Mouse (Mus musculus): ENCODE results near the gene Inf2. TPM values are rescaled to one million over a fixed set of nuclear protein-coding genes. Genes with fewer than 3 reads are reported as not detected.

Gene Inf2
- polyA plus RNA-seq (2014; fragmentation: Nextera tagmentation; extraction: Ambion mirVana) = 2.2 and 2.4 TPM in 2 replicates

- peak; percentile 82 for DNase-seq (ENCODE audit: low spot score)
- no peaks in the 10 kb centered on the region for H3K36me3 ChIP-seq (ENCODE audit: control insufficient read depth, insufficient read depth, low read length)
- H3K4me2 ChIP-seq (ENCODE audit: low read depth, severe bottlenecking) = peak within 1 kb of the TSS; percentile 91
- H3K27me3 ChIP-seq (ENCODE audit: control insufficient read depth, insufficient read depth, low read length) = peaks cover 11% of the 10 kb centered on the region
- peak within 1 kb of the TSS; percentile 46 for H3K4me3 ChIP-seq (ENCODE audit: low read depth, low read length)
- no peak within 1 kb of the TSS for H3K27ac ChIP-seq (replicated peaks; ENCODE audit: low read depth, low read length)
- no peaks in the 10 kb centered on the region for H3K4me1 ChIP-seq (ENCODE audit: control insufficient read depth, insufficient read depth, low read length)
- H3K9me3 ChIP-seq (ENCODE audit: control insufficient read depth, low read length) = no peaks in the 10 kb centered on the region
- H3K9ac ChIP-seq (ENCODE audit: low read length) = peak within 1 kb of the TSS; percentile 52; the same call in 1 of the 2 replicates
- WGBS = under 1% methylated on average over 49 of the region's 60 CpGs
- peak; percentile 87 for ATAC-seq (ENCODE audit: insufficient number of reproducible peaks, low FRiP score, low TSS enrichment, low read depth)
Observed at GRCm38 (mm10) chr12:112588426-112589256, at the start of gene Inf2. Inf2 (plus strand) TSS chr12:112588784.

GRCm38 (mm10) chr12:112539466-112539965, 49.1 kb upstream of the Inf2 start:
- Histone ChIP-seq H3K9ac (ENCODE audit: low read length) (no peak overlapping the region), H3K27ac (replicated peaks; ENCODE audit: low read depth, low read length) (no peak overlapping the region), H3K9me3 (ENCODE audit: control insufficient read depth, low read length) (no peaks in the 10 kb centered on the region), H3K4me3 (ENCODE audit: low read depth, low read length) (no peak overlapping the region), H3K36me3 (ENCODE audit: control insufficient read depth, insufficient read depth, low read length) (no peaks in the 10 kb centered on the region), H3K4me2 (ENCODE audit: low read depth, severe bottlenecking) (no peak overlapping the region), H3K4me1 (ENCODE audit: control insufficient read depth, insufficient read depth, low read length) (no peaks in the 10 kb centered on the region), H3K27me3 (ENCODE audit: control insufficient read depth, insufficient read depth, low read length) (no peaks in the 10 kb centered on the region)
- DNase-seq (ENCODE audit: low spot score) (no peak), ATAC-seq (ENCODE audit: insufficient number of reproducible peaks, low FRiP score, low TSS enrichment, low read depth) (no peak)
- WGBS = 90% methylated on average over 7 of the region's 7 CpGs

- Histone ChIP-seq H3K36me3 (ENCODE audit: control insufficient read depth, insufficient read depth, low read length) (no peaks in the 10 kb centered on the region), H3K4me3 (ENCODE audit: low read depth, low read length) (no peak overlapping the region), H3K9me3 (ENCODE audit: control insufficient read depth, low read length) (no peaks in the 10 kb centered on the region), H3K4me2 (ENCODE audit: low read depth, severe bottlenecking) (no peak overlapping the region), H3K4me1 (ENCODE audit: control insufficient read depth, insufficient read depth, low read length) (no peaks in the 10 kb centered on the region; the same call in 1 of the 2 replicates), H3K9ac (ENCODE audit: low read length) (no peak overlapping the region), H3K27ac (replicated peaks; ENCODE audit: low read depth, low read length) (no peak overlapping the region), H3K27me3 (ENCODE audit: control insufficient read depth, insufficient read depth, low read length) (no peaks in the 10 kb centered on the region)
- whole genome bisulfite sequencing = 92% methylated on average over 12 of the region's 12 CpGs
- DNase-seq (ENCODE audit: low spot score) (no peak), ATAC-seq (ENCODE audit: insufficient number of reproducible peaks, low FRiP score, low TSS enrichment, low read depth) (no peak)
Observed at GRCm38 (mm10) chr12:112540321-112540720, 48.3 kb upstream of the Inf2 start.

- Histone ChIP-seq H3K36me3 (ENCODE audit: control insufficient read depth, insufficient read depth, low read length) (no peaks in the 10 kb centered on the region), H3K9me3 (ENCODE audit: control insufficient read depth, low read length) (no peaks in the 10 kb centered on the region), H3K4me1 (ENCODE audit: control insufficient read depth, insufficient read depth, low read length) (no peaks in the 10 kb centered on the region; the same call in 1 of the 2 replicates), H3K27ac (replicated peaks; ENCODE audit: low read depth, low read length) (no peak overlapping the region), H3K27me3 (ENCODE audit: control insufficient read depth, insufficient read depth, low read length) (no peaks in the 10 kb centered on the region), H3K4me2 (ENCODE audit: low read depth, severe bottlenecking) (no peak overlapping the region), H3K9ac (ENCODE audit: low read length) (no peak overlapping the region), H3K4me3 (ENCODE audit: low read depth, low read length) (no peak overlapping the region)
- 85% methylated on average over 8 of the region's 8 CpGs for WGBS
- ATAC-seq (ENCODE audit: insufficient number of reproducible peaks, low FRiP score, low TSS enrichment, low read depth) = no peak
- no peak for DNase-seq (ENCODE audit: low spot score)
Observed at GRCm38 (mm10) chr12:112541483-112542091, 47.0 kb upstream of the Inf2 start.

GRCm38 (mm10) chr12:112542257-112542919, 46.2 kb upstream of the Inf2 start:
- Histone ChIP-seq H3K27me3 (ENCODE audit: control insufficient read depth, insufficient read depth, low read length) (no peaks in the 10 kb centered on the region), H3K4me1 (ENCODE audit: control insufficient read depth, insufficient read depth, low read length) (no peaks in the 10 kb centered on the region; the same call in 1 of the 2 replicates), H3K27ac (replicated peaks; ENCODE audit: low read depth, low read length) (no peak overlapping the region), H3K9me3 (ENCODE audit: control insufficient read depth, low read length) (no peaks in the 10 kb centered on the region), H3K4me2 (ENCODE audit: low read depth, severe bottlenecking) (no peak overlapping the region), H3K9ac (ENCODE audit: low read length) (no peak overlapping the region), H3K36me3 (ENCODE audit: control insufficient read depth, insufficient read depth, low read length) (no peaks in the 10 kb centered on the region), H3K4me3 (ENCODE audit: low read depth, low read length) (no peak overlapping the region)
- ATAC-seq (ENCODE audit: insufficient number of reproducible peaks, low FRiP score, low TSS enrichment, low read depth) (no peak), DNase-seq (ENCODE audit: low spot score) (no peak)
- 67% methylated on average over 13 of the region's 13 CpGs for WGBS

GRCm38 (mm10) chr12:112542920-112543300, 45.7 kb upstream of the Inf2 start:
- H3K27ac ChIP-seq (replicated peaks; ENCODE audit: low read depth, low read length) = no peak overlapping the region
- ATAC-seq (ENCODE audit: insufficient number of reproducible peaks, low FRiP score, low TSS enrichment, low read depth) (peak; percentile 38; the same call in 1 of the 2 replicates), DNase-seq (ENCODE audit: low spot score) (peak; percentile 98)
- H3K9me3 ChIP-seq (ENCODE audit: control insufficient read depth, low read length) = no peaks in the 10 kb centered on the region
- H3K36me3 ChIP-seq (ENCODE audit: control insufficient read depth, insufficient read depth, low read length) = no peaks in the 10 kb centered on the region
- no peaks in the 10 kb centered on the region for H3K27me3 ChIP-seq (ENCODE audit: control insufficient read depth, insufficient read depth, low read length)
- H3K9ac ChIP-seq (ENCODE audit: low read length) = no peak overlapping the region
- no peaks in the 10 kb centered on the region; the same call in 1 of the 2 replicates for H3K4me1 ChIP-seq (ENCODE audit: control insufficient read depth, insufficient read depth, low read length)
- H3K4me3 ChIP-seq (ENCODE audit: low read depth, low read length) = no peak overlapping the region
- no peak overlapping the region for H3K4me2 ChIP-seq (ENCODE audit: low read depth, severe bottlenecking)
- 7% methylated on average over 11 of the region's 11 CpGs for WGBS

- WGBS = 73% methylated on average over 9 of the region's 9 CpGs
- no peak for DNase-seq (ENCODE audit: low spot score)
- Histone ChIP-seq H3K9ac (ENCODE audit: low read length) (no peak overlapping the region), H3K27me3 (ENCODE audit: control insufficient read depth, insufficient read depth, low read length) (no peaks in the 10 kb centered on the region), H3K4me1 (ENCODE audit: control insufficient read depth, insufficient read depth, low read length) (no peaks in the 10 kb centered on the region; the same call in 1 of the 2 replicates), H3K4me3 (ENCODE audit: low read depth, low read length) (no peak overlapping the region), H3K4me2 (ENCODE audit: low read depth, severe bottlenecking) (no peak overlapping the region), H3K27ac (replicated peaks; ENCODE audit: low read depth, low read length) (no peak overlapping the region), H3K9me3 (ENCODE audit: control insufficient read depth, low read length) (no peaks in the 10 kb centered on the region), H3K36me3 (ENCODE audit: control insufficient read depth, insufficient read depth, low read length) (no peaks in the 10 kb centered on the region)
- ATAC-seq (ENCODE audit: insufficient number of reproducible peaks, low FRiP score, low TSS enrichment, low read depth) = no peak
Observed at GRCm38 (mm10) chr12:112543941-112544340, 44.6 kb upstream of the Inf2 start.
